ENCODE assay signal across 11 mouse cellular contexts in the genomic region with DNA sequence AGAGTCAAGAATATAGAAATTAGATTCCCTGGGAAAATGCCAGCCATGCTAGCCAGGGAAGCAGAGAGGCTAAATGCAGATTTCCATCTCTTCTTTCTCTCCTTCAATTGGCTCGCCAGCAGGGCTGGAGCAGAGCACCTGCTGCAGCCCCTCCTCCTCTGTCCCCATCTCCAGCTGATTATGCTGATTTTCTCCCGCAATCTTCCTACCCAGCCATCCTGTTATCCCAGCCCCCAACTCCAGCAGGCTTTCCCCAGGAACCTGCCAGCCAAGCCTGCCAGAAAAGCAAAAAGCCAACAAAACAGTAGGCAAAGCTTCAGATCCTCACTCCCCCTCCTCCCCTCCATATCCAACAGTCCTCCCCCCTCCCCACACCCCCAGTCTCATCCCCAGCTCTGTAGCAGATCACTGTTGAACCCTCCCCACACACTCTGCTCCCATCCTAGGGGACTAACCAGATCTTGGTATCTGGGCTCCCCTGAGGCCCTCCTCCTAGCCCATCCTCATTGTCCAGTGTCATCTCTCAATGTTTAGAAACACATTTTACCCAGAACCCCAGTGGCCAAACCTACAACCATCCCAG. TPM values are rescaled to one million over a fixed set of nuclear protein-coding genes. Genes with fewer than 3 reads are reported as not detected.
DNase-seq lines count a peak whose midpoint lies in the region; ATAC-seq lines count a peak whose summit lies in the region.
"Had no signal": no experiment of that assay in that cellular context is flagged by ENCODE, and none has a peak within 500 bp of the region (broad histone marks: within the 10 kb centered on the region; RNA-seq: fewer than 3 reads in every experiment).

No protein-coding gene starts in this region.

- no peak overlapping the region for H3K9ac ChIP-seq in neural tube, embryonic 11.5 days (ENCODE audit: low read length)
- H3K9ac ChIP-seq in hindbrain, embryonic 13.5 days = peak overlapping the region; percentile 29; the same call in 1 of the 2 replicates
- H3K9ac ChIP-seq: heart, embryonic 13.5 days; liver, embryonic 14.5 days had no signal

- H3K9me3 ChIP-seq in neural tube, embryonic 11.5 days (ENCODE audit: control insufficient read depth, low read length) = no peaks in the 10 kb centered on the region
- H3K9me3 ChIP-seq in hindbrain, embryonic 13.5 days = no peaks in the 10 kb centered on the region
- H3K9me3 ChIP-seq: heart, embryonic 13.5 days had no signal

- no peak overlapping the region for H3K4me3 ChIP-seq in neural tube, embryonic 11.5 days (ENCODE audit: low read depth, low read length)
- H3K4me3 ChIP-seq in hindbrain, embryonic 13.5 days = no peak overlapping the region
- H3K4me3 ChIP-seq: heart, embryonic 13.5 days had no signal

- H3K36me3 ChIP-seq in neural tube, embryonic 11.5 days (ENCODE audit: control insufficient read depth, insufficient read depth, low read length) = no peaks in the 10 kb centered on the region
- no peaks in the 10 kb centered on the region for H3K36me3 ChIP-seq in hindbrain, embryonic 13.5 days
- H3K36me3 ChIP-seq: heart, embryonic 13.5 days had no signal

- no peaks in the 10 kb centered on the region for H3K4me1 ChIP-seq in neural tube, embryonic 11.5 days (ENCODE audit: control insufficient read depth, insufficient read depth, low read length)
- H3K4me1 ChIP-seq in hindbrain, embryonic 13.5 days (replicated peaks) = peaks cover 6% of the 10 kb centered on the region
- H3K4me1 ChIP-seq: heart, embryonic 13.5 days had no signal

- no peaks in the 10 kb centered on the region for H3K27me3 ChIP-seq in neural tube, embryonic 11.5 days (ENCODE audit: control insufficient read depth, insufficient read depth, low read length)
- H3K27me3 ChIP-seq in hindbrain, embryonic 13.5 days = no peaks in the 10 kb centered on the region
- H3K27me3 ChIP-seq: heart, embryonic 13.5 days had no signal

- ATAC-seq in neural tube, embryonic 11.5 days (ENCODE audit: insufficient read depth, low FRiP score, low TSS enrichment) = peak; percentile 68
- peak; percentile 92 for ATAC-seq in hindbrain, embryonic 13.5 days (ENCODE audit: low FRiP score)
- no peak for ATAC-seq in megakaryocyte-erythroid progenitor cell, adult 5-6 weeks (replicated peaks; ENCODE audit: low FRiP score, low TSS enrichment, poor library complexity, severe bottlenecking)

- peak; percentile 26 for DNase-seq in neural tube, embryonic 11.5 days (ENCODE audit: low spot score)
- no peak for DNase-seq in neural tube, embryonic 10.5 days (ENCODE audit: extremely low spot score, low spot score)
- DNase-seq in left cerebral cortex, postnatal 4 days = peak; percentile 80
- DNase-seq in telencephalon, adult 2 months (ENCODE audit: low read depth, low spot score) = peak; percentile 58
- DNase-seq in adipocyte (ENCODE audit: low spot score) = no peak
- DNase-seq in ovary, adult 18-20 months (ENCODE audit: low spot score) = no peak
- DNase-seq: kidney, postnatal 10 days had no signal

- 12% methylated on average over 2 of the region's 2 CpGs for WGBS in neural tube, embryonic 11.5 days
- WGBS in hindbrain, embryonic 13.5 days = 5% methylated on average over 2 of the region's 2 CpGs

- intact Hi-C loops in left cerebral cortex, postnatal 4 days (cut with DNase I) = no loop called here

- no peak overlapping the region for H3K4me2 ChIP-seq in neural tube, embryonic 11.5 days (ENCODE audit: low read depth)
- H3K4me2 ChIP-seq in hindbrain, embryonic 13.5 days = no peak overlapping the region
- H3K4me2 ChIP-seq: heart, embryonic 13.5 days had no signal

- no peak overlapping the region for H3K27ac ChIP-seq in neural tube, embryonic 11.5 days (ENCODE audit: low read depth, low read length)
- peak overlapping the region; percentile 76 for H3K27ac ChIP-seq in hindbrain, embryonic 13.5 days
- H3K27ac ChIP-seq: heart, embryonic 13.5 days; liver, embryonic 14.5 days had no signal

RNA-seq across cellular contexts. Expression of a gene that starts 15.7 kb away (rescaled TPM):
- polyA plus RNA-seq in neural tube, embryonic 11.5 days (2014; fragmentation: Nextera tagmentation; extraction: Ambion mirVana) = 27.5 and 28.9 TPM in 2 replicates
- 82.5 and 82.9 TPM in 2 replicates for polyA plus RNA-seq in hindbrain, embryonic 13.5 days (2015; fragmentation: Nextera tagmentation; extraction: Ambion mirVana)
- 100 to 1,000 TPM; 159 to 160 TPM for total RNA-seq in left cerebral cortex, postnatal 4 days (2021)
- total RNA-seq in megakaryocyte-erythroid progenitor cell, adult 5-6 weeks (2014; fragmentation: Nextera tagmentation) = 2.9 and 3.1 TPM in 2 replicates
- total RNA-seq in megakaryocyte-erythroid progenitor cell, adult 5-6 weeks (2017) = 0.99 and 4.1 TPM in 2 replicates

Comparison
In these comparisons a context has a peak if more than half of its experiments do, and no peak if none do; other contexts are left out.
1. DNase-seq: peak in neural tube, embryonic 11.5 days (single experiment), left cerebral cortex, postnatal 4 days (single experiment) and telencephalon, adult 2 months (single experiment); none in neural tube, embryonic 10.5 days (single experiment), adipocyte (single experiment) and ovary, adult 18-20 months (single experiment).
2. RNA of a gene that starts 15.7 kb away (total RNA-seq): 159 to 160 TPM in left cerebral cortex, postnatal 4 days; 0.99 to 4.1 TPM in megakaryocyte-erythroid progenitor cell, adult 5-6 weeks; every median in the first group is over 10 times any median in the second.